Mouse (Mus musculus) erythroblast, embryonic 14.5 days (primary cell): ENCODE results near the gene Cdh1.

Experiments
- GATA1 ChIP-seq: IDR thresholded peaks from 2 replicates; pipeline ENCODE4 v1.6.1; 2012; ENCODE audit warnings: low read length, inconsistent platforms, mixed read lengths
- TAL1 ChIP-seq: IDR thresholded peaks from 3 replicates; pipeline ENCODE4 v1.6.1; 2012; ENCODE audit warnings: low read length, inconsistent platforms, mixed read lengths

DNA sequence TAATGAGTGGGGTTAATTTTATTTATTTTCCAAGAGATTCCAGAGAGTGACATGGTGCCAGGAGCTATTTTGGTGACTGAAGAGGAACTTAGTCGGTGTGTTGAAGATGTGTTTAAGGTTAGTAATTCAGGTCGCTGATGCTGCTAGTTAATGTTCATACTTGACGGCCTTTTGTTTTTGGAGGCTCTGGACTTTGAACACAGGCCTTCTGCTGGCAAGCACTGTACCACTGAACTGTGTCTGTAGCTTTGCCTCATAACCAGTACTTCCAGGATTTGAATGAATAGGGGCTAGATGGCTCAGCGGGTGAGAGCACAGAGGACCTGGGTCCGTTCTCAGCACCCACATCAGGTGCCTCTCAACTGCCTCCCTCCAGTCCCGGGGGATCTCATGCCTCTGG is 97.0 kb downstream of the Cdh1 start:
- TF ChIP-seq TAL1 (no peak), GATA1 (no peak)
